Mouse (Mus musculus): ENCODE data around the gene Srrt. TPM values are rescaled to one million over a fixed set of nuclear protein-coding genes. Genes with fewer than 3 reads are reported as not detected.

Gene Srrt
- polyA plus RNA-seq, 1 experiment from 2014 or later, result 103 TPM

DNA sequence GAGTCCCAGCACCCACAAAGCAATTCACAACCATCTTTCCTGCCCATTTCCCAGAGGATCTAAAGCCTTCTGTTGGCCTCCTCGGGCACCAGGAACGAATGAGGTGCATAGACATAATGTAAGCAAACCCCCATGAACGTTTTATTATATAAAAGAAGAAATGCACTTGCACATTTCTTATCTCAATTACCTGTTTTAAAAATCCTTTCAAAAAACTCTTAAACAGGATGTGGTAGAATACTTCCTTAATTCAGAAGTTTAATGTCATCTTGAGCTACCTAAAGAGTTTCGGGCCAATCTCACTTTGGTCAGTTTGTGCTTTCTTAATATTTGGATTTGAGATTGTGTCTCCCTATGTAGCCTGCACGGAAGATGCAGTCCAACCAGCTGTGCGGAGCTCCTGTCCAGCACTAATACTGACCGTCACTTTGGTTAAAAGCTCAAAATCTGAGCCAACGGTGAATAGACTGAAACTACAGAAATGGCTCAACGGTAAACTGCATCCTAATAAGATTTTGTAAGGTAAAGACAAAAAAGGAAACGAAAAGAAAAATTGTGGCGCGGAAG is 952 bp downstream of the Srrt start:
- Histone ChIP-seq H3K4me2 (peak overlapping the region; percentile 81), H3K9ac (peak overlapping the region; percentile 99), H3K4me3 (peak overlapping the region; percentile 98), H3K4me1 (replicated peaks) (peaks cover 38% of the 10 kb centered on the region), H3K27ac (replicated peaks) (peak overlapping the region; percentile 98), H3K36me3 (peaks cover 26% of the 10 kb centered on the region), H3K27me3 (no peaks in the 10 kb centered on the region), H3K9me3 (no peaks in the 10 kb centered on the region)
- ATAC-seq (ENCODE audit: low FRiP score, low read depth), result no peak
- 13% methylated on average over 12 of the region's 12 CpGs for WGBS

DNA sequence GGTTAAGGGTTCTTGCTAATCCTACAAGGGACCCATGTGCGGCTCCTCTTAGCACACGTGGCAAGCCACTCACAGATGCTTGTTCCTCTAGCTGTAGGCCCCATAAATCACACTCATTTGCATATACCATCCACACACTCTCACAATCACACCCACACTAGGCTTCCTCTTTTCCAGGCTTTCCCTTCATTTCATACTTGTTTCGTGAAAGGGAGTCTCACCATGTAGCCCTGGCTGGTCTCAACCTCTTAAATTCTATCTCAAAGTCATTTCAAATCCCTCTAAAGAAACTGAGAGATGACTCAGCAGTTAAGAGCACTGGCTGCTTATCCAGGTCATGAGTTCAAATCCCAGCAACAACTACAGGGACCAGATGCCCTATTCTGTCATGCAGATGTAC is 1.7 kb downstream of the Srrt start:
- no peaks in the 10 kb centered on the region for H3K9me3 ChIP-seq
- peaks cover 33% of the 10 kb centered on the region for H3K36me3 ChIP-seq
- H3K9ac ChIP-seq, result peak overlapping the region; percentile 99
- no peaks in the 10 kb centered on the region for H3K27me3 ChIP-seq
- peaks cover 41% of the 10 kb centered on the region for H3K4me1 ChIP-seq (replicated peaks)
- H3K4me2 ChIP-seq, result peak overlapping the region; percentile 81
- no peak overlapping the region for H3K27ac ChIP-seq (replicated peaks)
- ATAC-seq (ENCODE audit: low FRiP score, low read depth), result no peak
- H3K4me3 ChIP-seq, result peak overlapping the region; percentile 98
- 57% methylated on average over 3 of the region's 3 CpGs for WGBS

DNA sequence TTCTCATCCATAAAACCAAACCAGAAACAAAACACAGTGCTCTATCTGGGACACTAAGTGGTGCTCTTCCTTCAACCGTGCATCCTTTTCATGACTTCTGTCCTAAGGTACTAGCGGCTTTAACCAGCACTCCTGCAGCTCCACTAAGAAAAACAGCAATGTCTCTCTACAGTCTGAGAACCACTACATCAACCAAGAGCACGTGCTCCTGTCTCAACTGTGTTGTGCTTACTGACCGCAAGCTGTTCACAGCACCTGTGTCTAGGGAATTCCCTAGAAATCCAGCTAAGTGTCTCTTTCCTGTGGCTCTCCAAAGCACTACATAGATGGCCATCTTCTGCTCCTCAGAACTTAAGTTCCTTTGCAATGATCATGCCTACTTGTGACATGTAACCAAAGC is 2.7 kb downstream of the Srrt start:
- Histone ChIP-seq H3K27ac (replicated peaks) (no peak overlapping the region), H3K9me3 (no peaks in the 10 kb centered on the region), H3K9ac (peak overlapping the region; percentile 99), H3K27me3 (no peaks in the 10 kb centered on the region), H3K4me3 (peak overlapping the region; percentile 98), H3K4me1 (replicated peaks) (peaks cover 41% of the 10 kb centered on the region), H3K36me3 (peaks cover 43% of the 10 kb centered on the region), H3K4me2 (peak overlapping the region; percentile 81)
- ATAC-seq (ENCODE audit: low FRiP score, low read depth), result no peak
- 47% methylated on average over 4 of the region's 4 CpGs for WGBS

DNA sequence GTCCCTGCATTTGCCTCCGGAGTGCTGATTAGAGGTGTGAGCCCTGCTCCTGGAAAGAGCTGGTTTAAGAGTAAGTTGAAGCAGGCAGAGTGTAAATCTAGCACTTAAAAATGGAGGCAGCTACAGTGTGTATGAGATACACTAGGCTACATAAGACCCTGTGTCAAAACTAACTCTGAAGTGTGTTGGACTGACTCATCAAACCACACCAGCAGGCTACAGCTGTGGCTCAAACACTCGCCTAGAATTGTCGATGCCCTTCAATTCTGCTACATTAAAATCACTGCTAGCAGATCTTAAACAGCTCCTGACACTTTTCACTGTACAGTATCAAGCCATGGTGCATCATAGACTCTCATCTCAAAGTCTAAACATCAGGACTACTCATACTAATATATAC is 3.3 kb downstream of the Srrt start:
- Histone ChIP-seq H3K9ac (peak overlapping the region; percentile 99; the same call in 1 of the 2 replicates), H3K4me1 (replicated peaks) (peaks cover 41% of the 10 kb centered on the region), H3K27ac (replicated peaks) (no peak overlapping the region), H3K4me3 (no peak overlapping the region), H3K9me3 (no peaks in the 10 kb centered on the region), H3K27me3 (no peaks in the 10 kb centered on the region), H3K4me2 (peak overlapping the region; percentile 81; the same call in 1 of the 2 replicates), H3K36me3 (peaks cover 45% of the 10 kb centered on the region)
- 89% methylated on average over 3 of the region's 3 CpGs for WGBS
- ATAC-seq (ENCODE audit: low FRiP score, low read depth), result no peak

DNA sequence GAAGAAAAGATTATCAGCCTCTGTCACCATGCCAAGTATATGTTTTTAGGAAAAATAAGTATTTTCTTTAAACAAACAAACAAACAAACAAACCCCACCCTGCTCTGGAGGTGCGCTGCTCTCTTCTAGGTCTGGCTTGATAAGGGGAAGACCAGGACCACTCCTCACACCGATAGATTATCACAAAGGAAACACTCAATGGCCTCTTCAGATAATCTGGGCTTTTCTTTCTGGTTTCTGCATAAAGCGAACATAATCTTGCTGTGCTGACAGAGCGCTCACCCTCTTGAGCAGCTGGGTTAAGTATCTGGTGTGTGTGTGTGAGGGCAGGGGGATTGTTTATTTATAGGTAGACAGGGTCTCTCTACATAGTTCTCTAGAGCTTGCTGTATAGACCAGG is 3.9 kb downstream of the Srrt start:
- peaks cover 41% of the 10 kb centered on the region for H3K4me1 ChIP-seq (replicated peaks)
- H3K36me3 ChIP-seq, result peaks cover 48% of the 10 kb centered on the region
- H3K9ac ChIP-seq, result 0 out of 2 replicates have a peak overlapping the region, but pooled peaks have one; percentile 99
- H3K27ac ChIP-seq (replicated peaks), result no peak overlapping the region
- 92% methylated on average over 4 of the region's 4 CpGs for WGBS
- no peaks in the 10 kb centered on the region for H3K9me3 ChIP-seq
- no peak overlapping the region for H3K4me3 ChIP-seq
- H3K4me2 ChIP-seq, result no peak overlapping the region
- ATAC-seq (ENCODE audit: low FRiP score, low read depth), result no peak
- no peaks in the 10 kb centered on the region for H3K27me3 ChIP-seq

DNA sequence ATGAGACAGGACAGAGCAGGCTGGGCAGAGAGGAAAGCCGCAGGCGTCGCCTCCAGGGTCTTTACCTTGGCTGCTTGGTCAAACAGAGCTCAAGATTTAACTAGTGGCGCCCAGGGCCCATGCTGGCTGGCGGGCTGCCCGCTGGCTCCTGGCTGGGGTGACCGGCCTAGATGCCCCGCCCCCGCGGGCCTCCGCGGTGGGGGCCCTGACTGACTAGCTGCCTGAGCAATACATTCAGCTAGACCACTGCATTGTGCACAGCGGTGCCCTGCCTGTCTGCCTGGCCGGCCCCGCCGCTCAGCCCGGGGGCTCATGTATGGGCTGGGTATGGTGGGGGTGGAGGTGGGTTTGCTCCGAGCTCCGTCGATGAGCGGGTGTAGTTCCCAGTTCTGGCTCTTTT is 6.2 kb downstream of the Srrt start:
- peaks cover 71% of the 10 kb centered on the region for H3K36me3 ChIP-seq
- H3K4me1 ChIP-seq (replicated peaks), result peaks cover 28% of the 10 kb centered on the region
- H3K4me2 ChIP-seq, result no peak overlapping the region
- no peaks in the 10 kb centered on the region for H3K9me3 ChIP-seq
- 61% methylated on average over 21 of the region's 21 CpGs for WGBS
- no peak overlapping the region for H3K9ac ChIP-seq
- no peak overlapping the region for H3K4me3 ChIP-seq
- H3K27ac ChIP-seq (replicated peaks), result no peak overlapping the region
- ATAC-seq (ENCODE audit: low FRiP score, low read depth), result peak; percentile 31; the same call in 1 of the 2 replicates
- no peaks in the 10 kb centered on the region for H3K27me3 ChIP-seq

DNA sequence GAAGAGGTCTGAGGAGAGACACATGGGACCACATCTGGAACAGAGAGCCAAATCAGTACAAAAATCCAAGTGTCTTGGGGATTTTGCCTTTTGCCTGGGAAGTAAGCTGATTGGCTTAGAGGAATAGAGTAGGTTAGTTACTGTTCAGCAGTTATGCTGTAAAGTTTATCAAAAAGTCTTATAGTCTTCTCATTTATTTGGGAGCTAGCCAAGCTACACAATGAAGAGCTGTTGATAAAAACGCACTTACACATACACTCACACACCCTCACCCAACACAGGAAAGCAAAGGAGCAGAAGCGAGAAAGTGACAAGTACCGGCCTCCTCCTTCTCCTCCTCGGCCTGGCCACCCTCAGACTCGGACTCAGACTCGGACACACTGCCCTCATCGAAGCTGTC is 8.2 kb downstream of the Srrt start:
- H3K4me2 ChIP-seq, result no peak overlapping the region
- no peaks in the 10 kb centered on the region for H3K27me3 ChIP-seq
- 94% methylated on average over 7 of the region's 7 CpGs for WGBS
- H3K9ac ChIP-seq, result no peak overlapping the region
- no peak overlapping the region for H3K4me3 ChIP-seq
- H3K36me3 ChIP-seq, result peaks cover 80% of the 10 kb centered on the region
- ATAC-seq (ENCODE audit: low FRiP score, low read depth), result no peak
- H3K9me3 ChIP-seq, result no peaks in the 10 kb centered on the region
- H3K27ac ChIP-seq (replicated peaks), result no peak overlapping the region
- H3K4me1 ChIP-seq (replicated peaks), result peaks cover 20% of the 10 kb centered on the region

DNA sequence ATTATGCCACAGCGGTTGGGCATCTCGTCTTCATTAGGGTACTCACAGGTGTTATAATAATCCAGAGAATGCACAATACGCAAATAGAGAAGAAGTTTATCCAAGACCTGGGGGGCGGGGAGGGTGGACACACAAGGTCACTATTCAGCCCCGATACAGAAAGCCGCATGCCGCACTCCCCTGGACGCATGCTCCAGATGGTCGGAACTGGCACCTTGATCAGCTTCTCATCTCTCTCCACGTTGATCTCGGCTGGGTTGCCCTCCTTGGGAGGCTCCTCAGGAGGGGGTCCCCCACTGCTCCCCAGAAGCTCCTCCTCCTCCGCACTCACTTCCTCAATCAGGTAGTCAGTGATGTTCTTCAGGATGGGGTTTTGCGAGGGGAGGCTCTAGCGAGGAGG is 10.3 kb downstream of the Srrt start:
- Histone ChIP-seq H3K9ac (no peak overlapping the region), H3K36me3 (peaks cover 67% of the 10 kb centered on the region), H3K4me1 (replicated peaks) (peaks cover 29% of the 10 kb centered on the region), H3K4me2 (no peak overlapping the region), H3K9me3 (no peaks in the 10 kb centered on the region), H3K4me3 (no peak overlapping the region), H3K27me3 (0 out of 2 replicates have a peak, but pooled peaks cover 2% of the 10 kb centered on the region), H3K27ac (replicated peaks) (no peak overlapping the region)
- WGBS, result 91% methylated on average over 14 of the region's 14 CpGs
- ATAC-seq (ENCODE audit: low FRiP score, low read depth), result no peak

DNA sequence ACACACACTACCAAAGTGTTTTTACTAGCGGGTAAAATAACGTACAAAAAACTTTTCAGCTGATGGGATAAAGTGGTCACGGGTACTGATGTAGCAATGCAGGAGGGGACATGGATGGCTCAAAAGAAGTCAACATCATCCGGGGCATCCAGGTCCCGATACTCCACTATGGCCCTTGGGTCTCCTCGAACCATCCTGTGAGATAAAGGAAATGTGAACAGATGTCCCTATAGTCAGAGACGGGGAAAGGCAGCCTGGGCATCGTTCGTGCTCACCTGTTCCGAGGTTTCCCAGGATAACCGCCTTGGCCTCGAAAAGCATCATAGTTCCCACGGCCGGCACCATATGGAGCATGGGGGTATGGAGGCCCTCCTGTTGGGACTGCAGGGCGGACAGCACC is 11.8 kb downstream of the Srrt start:
- WGBS, result 93% methylated on average over 15 of the region's 15 CpGs
- ATAC-seq (ENCODE audit: low FRiP score, low read depth), result no peak
- no peak overlapping the region for H3K9ac ChIP-seq
- no peak overlapping the region for H3K27ac ChIP-seq (replicated peaks)
- peaks cover 28% of the 10 kb centered on the region for H3K4me1 ChIP-seq (replicated peaks)
- H3K36me3 ChIP-seq, result peaks cover 53% of the 10 kb centered on the region
- 0 out of 2 replicates have a peak, but pooled peaks cover 12% of the 10 kb centered on the region for H3K27me3 ChIP-seq
- no peak overlapping the region for H3K4me2 ChIP-seq
- no peaks in the 10 kb centered on the region for H3K9me3 ChIP-seq
- no peak overlapping the region for H3K4me3 ChIP-seq

DNA sequence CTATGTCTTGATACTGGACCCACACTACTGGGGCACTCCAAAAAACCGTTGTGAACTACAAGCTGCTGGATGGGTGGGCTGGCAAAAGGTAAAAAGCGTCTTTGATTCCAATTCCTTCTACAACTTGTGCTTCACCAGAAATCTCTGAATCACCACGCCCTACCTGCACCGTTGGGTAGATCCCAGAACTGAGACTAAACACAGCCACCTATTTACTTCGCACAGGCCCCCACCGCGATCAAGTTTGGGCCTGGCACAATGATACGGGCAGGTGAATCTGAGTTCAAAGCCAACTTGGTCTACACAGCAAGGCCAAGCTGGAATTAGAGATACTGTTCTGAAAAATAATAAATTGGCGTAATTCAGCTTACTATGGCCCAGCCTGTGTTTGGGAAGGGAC is 12.2 kb downstream of the Srrt start:
- 85% methylated on average over 9 of the region's 9 CpGs for WGBS
- H3K4me2 ChIP-seq, result peak overlapping the region; percentile 85
- peaks cover 13% of the 10 kb centered on the region for H3K27me3 ChIP-seq
- H3K36me3 ChIP-seq, result peaks cover 49% of the 10 kb centered on the region
- peak overlapping the region; percentile 82; the same call in 1 of the 2 replicates for H3K9ac ChIP-seq
- ATAC-seq (ENCODE audit: low FRiP score, low read depth), result no peak
- peaks cover 32% of the 10 kb centered on the region for H3K4me1 ChIP-seq (replicated peaks)
- H3K27ac ChIP-seq (replicated peaks), result no peak overlapping the region
- peak overlapping the region; percentile 51 for H3K4me3 ChIP-seq
- H3K9me3 ChIP-seq, result no peaks in the 10 kb centered on the region

DNA sequence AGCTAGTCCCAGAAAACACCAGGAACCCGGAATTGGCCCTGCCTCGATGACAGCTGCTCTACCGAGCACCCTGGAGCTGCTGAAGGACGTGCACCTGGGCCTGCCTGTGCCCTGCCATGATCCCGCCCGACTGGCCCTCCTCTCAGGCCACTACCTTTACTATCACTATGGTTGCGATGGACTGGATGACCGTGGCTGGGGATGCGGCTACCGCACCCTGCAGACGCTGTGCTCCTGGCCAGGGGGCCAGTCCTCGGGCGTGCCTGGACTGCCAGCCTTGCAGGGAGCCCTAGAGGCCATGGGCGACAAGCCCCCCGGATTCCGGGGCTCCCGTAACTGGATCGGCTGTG is 12.8 kb downstream of the Srrt start:
- no peaks in the 10 kb centered on the region for H3K9me3 ChIP-seq
- H3K27me3 ChIP-seq, result peaks cover 18% of the 10 kb centered on the region
- H3K4me2 ChIP-seq, result peak overlapping the region; percentile 85
- peak overlapping the region; percentile 82 for H3K9ac ChIP-seq
- peak overlapping the region; percentile 51 for H3K4me3 ChIP-seq
- 7% methylated on average over 18 of the region's 18 CpGs for WGBS
- H3K36me3 ChIP-seq, result peaks cover 43% of the 10 kb centered on the region
- peak overlapping the region; percentile 81 for H3K27ac ChIP-seq (replicated peaks)
- H3K4me1 ChIP-seq (replicated peaks), result peaks cover 37% of the 10 kb centered on the region
- ATAC-seq (ENCODE audit: low FRiP score, low read depth), result peak; percentile 72

DNA sequence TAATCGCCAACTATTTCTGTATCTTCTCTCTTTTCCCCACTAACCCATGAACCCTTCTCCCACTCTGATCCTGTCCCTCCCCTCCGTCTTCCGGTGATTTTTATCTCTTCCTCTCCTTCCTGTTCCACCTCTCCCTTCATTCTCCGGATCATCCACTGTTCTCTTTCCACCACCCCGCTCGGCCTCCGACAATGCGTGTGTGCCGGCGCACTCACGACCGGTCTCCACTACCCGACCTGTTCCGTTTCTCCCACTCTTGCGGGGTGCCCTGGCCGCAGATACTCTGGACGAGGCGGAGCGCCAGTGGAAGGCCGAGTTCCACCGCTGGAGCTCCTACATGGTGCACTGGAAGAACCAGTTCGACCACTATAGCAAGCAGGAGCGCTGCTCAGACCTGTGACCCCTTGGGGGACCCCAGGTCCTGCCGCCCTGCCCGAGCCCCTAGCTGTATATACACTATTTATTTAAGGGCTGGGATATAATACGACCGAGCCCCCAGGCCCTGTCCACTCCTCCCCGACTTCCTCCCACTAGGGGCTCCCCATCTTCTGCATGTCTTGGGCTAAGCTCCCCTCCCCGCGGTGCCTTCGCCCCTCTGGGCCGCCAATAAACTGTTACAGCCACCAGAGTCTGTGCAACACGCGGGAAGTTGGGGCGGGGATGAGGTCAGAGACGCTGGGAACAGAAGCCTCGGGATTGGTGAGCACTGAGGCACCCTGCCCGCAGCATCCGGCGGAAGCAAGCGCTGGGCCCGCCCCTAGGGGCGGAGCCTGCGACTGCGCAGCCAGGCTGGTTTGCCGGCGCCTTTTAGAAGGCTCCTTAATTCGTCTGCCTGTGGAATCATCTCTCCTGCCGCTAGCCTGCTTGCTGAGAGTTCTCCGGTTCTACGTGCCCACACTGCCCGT is 13.4 kb downstream of the Srrt start, which contains the start of gene Ufsp1:
TSS of gene Ufsp1 (plus strand) at position 791 of the 905 bp plus-strand sequence.
- Histone ChIP-seq H3K9me3 (no peaks in the 10 kb centered on the region), H3K4me2 (peak within 1 kb of the TSS; percentile 85), H3K27ac (replicated peaks) (peak within 1 kb of the TSS; percentile 81), H3K36me3 (peaks cover 37% of the 10 kb centered on the region), H3K4me1 (replicated peaks) (peaks cover 44% of the 10 kb centered on the region), H3K9ac (peak within 1 kb of the TSS; percentile 82), H3K4me3 (peak within 1 kb of the TSS; percentile 51), H3K27me3 (peaks cover 23% of the 10 kb centered on the region)
- under 1% methylated on average over 52 of the region's 52 CpGs for WGBS
- peak; percentile 95 for ATAC-seq (ENCODE audit: low FRiP score, low read depth)
